Mouse (Mus musculus): Measurements from ENCODE around the gene Secisbp2l.

DNA sequence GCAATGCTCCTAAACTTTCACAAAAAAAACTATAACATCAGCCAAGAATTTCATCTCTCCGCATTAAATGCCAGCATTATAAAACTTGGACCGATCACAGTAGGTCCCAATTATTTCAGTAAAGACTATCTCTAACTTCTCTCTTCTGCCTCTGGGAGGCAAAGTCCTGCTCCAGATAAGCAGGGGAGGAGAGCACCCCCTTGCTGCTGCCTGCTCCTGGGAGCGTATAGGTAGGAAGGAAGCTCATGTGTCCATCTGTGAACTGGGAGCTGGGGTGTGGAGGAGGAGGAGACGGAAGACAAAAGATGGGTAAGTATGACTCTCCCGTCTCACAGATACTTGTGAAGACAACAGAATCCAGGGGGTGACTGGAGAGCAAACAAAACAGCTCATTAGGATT, 44.0 kb downstream of the Secisbp2l start:
- TF ChIP-seq CTCF (IDR thresholded peaks at IDR 0.05; ENCODE audit: extremely low read depth, insufficient read length, insufficient replicate concordance, low read depth, low read length) = no peak
- TF ChIP-seq POLR2A (IDR thresholded peaks at IDR 0.05; ENCODE audit: low read depth, low read length) = no peak

Data from small intestine, adult 2 months (tissue).